14 mouse cellular contexts compared by ENCODE assay signal in the genomic region with DNA sequence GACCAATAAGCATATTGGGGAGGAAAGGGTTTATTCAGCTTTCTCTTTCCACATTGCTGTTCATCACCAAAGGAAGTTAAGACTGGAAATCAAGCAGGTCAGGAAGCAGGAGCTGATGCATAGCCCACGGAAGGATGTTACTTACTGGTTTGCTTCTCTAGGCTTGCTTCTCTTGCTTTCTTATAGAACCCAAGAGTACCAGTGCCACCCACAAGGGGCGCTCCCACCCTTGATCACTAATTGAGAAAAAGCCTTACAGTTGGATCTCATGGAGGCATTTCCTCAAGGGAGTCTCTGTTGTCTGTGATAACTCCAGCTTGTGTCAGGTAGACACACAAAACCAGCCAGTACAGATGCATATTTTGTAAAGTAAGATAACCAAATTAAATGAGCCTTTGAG. TPM values are rescaled to one million over a fixed set of nuclear protein-coding genes. Genes with fewer than 3 reads are reported as not detected.
"Had no signal": no experiment of that assay in that cellular context is flagged by ENCODE, and none has a peak within 500 bp of the region (broad histone marks: within the 10 kb centered on the region; RNA-seq: fewer than 3 reads in every experiment).

No protein-coding gene starts in this region.

- H3K9ac ChIP-seq: limb, embryonic 13.5 days; liver, embryonic 13.5 days; midbrain, embryonic 13.5 days; neural tube, embryonic 15.5 days had no signal

- H3K27ac ChIP-seq: limb, embryonic 13.5 days; liver, embryonic 13.5 days; midbrain, embryonic 13.5 days; neural tube, embryonic 15.5 days had no signal

- H3K36me3 ChIP-seq: limb, embryonic 13.5 days; liver, embryonic 13.5 days; midbrain, embryonic 13.5 days; neural tube, embryonic 15.5 days had no signal

- H3K4me2 ChIP-seq: limb, embryonic 13.5 days; liver, embryonic 13.5 days; midbrain, embryonic 13.5 days; neural tube, embryonic 15.5 days had no signal

- H3K4me1 ChIP-seq: limb, embryonic 13.5 days; liver, embryonic 13.5 days; midbrain, embryonic 13.5 days; neural tube, embryonic 15.5 days had no signal

- DNase-seq: kidney, adult 18-20 months; kidney, postnatal 10 days; layer of hippocampus, postnatal 36 days; left cerebral cortex, postnatal 4 days; liver, embryonic 13.5 days; lung, adult 2 months; lung, postnatal 36 days; right cerebral cortex, adult 18-20 months; right cerebral cortex, postnatal 25 days had no signal

- H3K27me3 ChIP-seq: limb, embryonic 13.5 days; liver, embryonic 13.5 days; midbrain, embryonic 13.5 days; neural tube, embryonic 15.5 days had no signal

- H3K4me3 ChIP-seq: limb, embryonic 13.5 days; liver, embryonic 13.5 days; midbrain, embryonic 13.5 days; myocyte; neural tube, embryonic 15.5 days had no signal

- H3K9me3 ChIP-seq: limb, embryonic 13.5 days; liver, embryonic 13.5 days; midbrain, embryonic 13.5 days; neural tube, embryonic 15.5 days had no signal

- ATAC-seq: lung, postnatal 0 days; midbrain, embryonic 13.5 days had no signal

RNA-seq across cellular contexts. Expression of a gene that starts 17.5 kb away (rescaled TPM):
- total RNA-seq: layer of hippocampus, postnatal 36 days had no signal
- polyA plus RNA-seq: myocyte had no signal
